Mouse (Mus musculus) G1E (cell line): ENCODE results near the gene Lrrc2.

ENCODE experiments used
- CTCF ChIP-seq: IDR thresholded peaks from 2 replicates; pipeline ENCODE4 v1.5.1; 2012; ENCODE audit warnings: low read depth, low read length, inconsistent platforms, mixed read lengths
- GATA1 ChIP-seq: IDR thresholded peaks from 2 replicates; pipeline ENCODE4 v1.6.1; 2012; ENCODE audit warnings: borderline replicate concordance, low read length, inconsistent platforms, mixed read lengths
- TAL1 ChIP-seq: conservative IDR thresholded peaks from 2 replicates; pipeline ENCODE4 v1.6.1; 2012; ENCODE audit warnings: low read depth, low read length, inconsistent platforms, mixed read lengths

GRCm38 (mm10) chr9:110945926-110946325 lies 5.4 kb upstream of the Lrrc2 start, which contains the start of gene Tdgf1:
- TF ChIP-seq CTCF = no peak
- TF ChIP-seq TAL1 = no peak
- no peak for TF ChIP-seq GATA1
